Mouse (Mus musculus): ENCODE data around the gene Lrrc34. TPM values are rescaled to one million over a fixed set of nuclear protein-coding genes. Genes with fewer than 3 reads are reported as not detected.
A peak's percentile ranks its signal among the peaks of the same experiment; 100 is the strongest.

Gene Lrrc34
- total RNA-seq, 2 experiments from 2014 or later: 0.17 to 0.18 TPM

- Histone ChIP-seq H3K27ac (peak overlapping the region; percentile 80), H3K4me3 (peak overlapping the region; percentile 82)
- peak in 1 of 2 experiments; percentile 24 for DNase-seq (ENCODE audit: low spot score in 2 of 2)
- TF ChIP-seq CTCF (conservative IDR thresholded peaks at IDR 0.05): no peak
Measured at GRCm38 (mm10) chr3:30595111-30595832, 52.4 kb downstream of the Lrrc34 start.

GRCm38 (mm10) chr3:30593719-30594485 is 53.8 kb downstream of the Lrrc34 start:
- Histone ChIP-seq H3K4me3 (no peak overlapping the region), H3K27ac (no peak overlapping the region)
- peak; percentile 50 for TF ChIP-seq CTCF (conservative IDR thresholded peaks at IDR 0.05)
- DNase-seq (ENCODE audit: low spot score in 2 of 2): no peak

- peak; percentile 92 for TF ChIP-seq CTCF (conservative IDR thresholded peaks at IDR 0.05)
- peak overlapping the region; percentile 20; the same call in 1 of the 2 replicates for H3K27ac ChIP-seq
- DNase-seq (ENCODE audit: low spot score in 2 of 2): peak in 1 of 2 experiments; percentile 39
- H3K4me3 ChIP-seq: no peak overlapping the region
Measured at GRCm38 (mm10) chr3:30592418-30592853, 55.2 kb downstream of the Lrrc34 start.

GRCm38 (mm10) chr3:30588865-30589264 is 58.8 kb downstream of the Lrrc34 start:
- Histone ChIP-seq H3K4me3 (no peak overlapping the region), H3K27ac (no peak overlapping the region)
- TF ChIP-seq CTCF (conservative IDR thresholded peaks at IDR 0.05): no peak
- no peak for DNase-seq (ENCODE audit: low spot score in 2 of 2)

Other genes with a start within 250 kb of the Lrrc34 start
- gene Mecom, start 99.9 kb downstream of the Lrrc34 start, total RNA-seq (2021): 1 to 10 TPM; 3.3 to 3.5 TPM
- gene Actrt3, start 47.9 kb downstream of the Lrrc34 start, total RNA-seq (2021): under 1 TPM; 0.54 to 0.88 TPM
- gene Mynn, start 45.8 kb downstream of the Lrrc34 start, total RNA-seq (2021): 10 to 100 TPM; 14.7 to 15.0 TPM
- gene Lrriq4, start 3.4 kb downstream of the Lrrc34 start, total RNA-seq (2021): not detected
- not detected for gene Lrrc31, start 52.0 kb upstream of the Lrrc34 start, total RNA-seq (2021)
- not detected for gene Samd7, start 98.4 kb upstream of the Lrrc34 start, total RNA-seq (2021)
- gene Sec62, start 145.0 kb upstream of the Lrrc34 start, total RNA-seq (2021): 10 to 100 TPM; 90.1 to 96.4 TPM
- gene Gpr160, start 208.1 kb upstream of the Lrrc34 start, total RNA-seq (2021): under 1 TPM; 0.37 to 0.79 TPM

Data from layer of hippocampus, adult 2 months (tissue).